Mouse (Mus musculus) G1E (cell line): ENCODE results near the gene Ubr7.

Experiments used
- CTCF ChIP-seq: IDR thresholded peaks from 2 replicates; pipeline ENCODE4 v1.5.1; 2012; ENCODE audit warnings: low read depth, low read length, inconsistent platforms, mixed read lengths
- GATA2 ChIP-seq: IDR thresholded peaks from 2 replicates; pipeline ENCODE4 v1.6.1; 2012; ENCODE audit warnings: low read depth, low read length, inconsistent platforms, borderline replicate concordance
- TAL1 ChIP-seq: conservative IDR thresholded peaks from 2 replicates; pipeline ENCODE4 v1.6.1; 2012; ENCODE audit warnings: low read depth, low read length, inconsistent platforms, mixed read lengths

GRCm38 (mm10) chr12:102722451-102722850, 35.3 kb upstream of the Ubr7 start:
- no peak for TF ChIP-seq GATA2
- no peak for TF ChIP-seq CTCF
- TF ChIP-seq TAL1: no peak
